Mouse (Mus musculus) bone marrow, adult 2 months (tissue): ENCODE measurements around the gene Trp53i13. TPM values are rescaled to one million over a fixed set of nuclear protein-coding genes. Genes with fewer than 3 reads are reported as not detected.

Source experiments
- H3K27ac ChIP-seq: fragments of 200-500 bp; 2 replicates; pipeline ENCODE4 v1.5.1; 2012; ENCODE audit warnings: low read depth, mild to moderate bottlenecking, control low read depth, inconsistent platforms, low read length; ENCODE audit not compliant: control insufficient read depth, poor library complexity, insufficient read depth
- H3K4me1 ChIP-seq: fragments of 200-500 bp; 2 replicates; pipeline ENCODE4 v1.6.1; 2011; ENCODE audit warnings: low read length; ENCODE audit not compliant: control insufficient read depth, insufficient read depth
- H3K4me3 ChIP-seq: fragments of 200-500 bp; replicated peaks from 2 replicates; pipeline ENCODE3; 2011; ENCODE audit warnings: mild to moderate bottlenecking, low read depth, low read length, control low read depth; ENCODE audit not compliant: control insufficient read depth
- CTCF ChIP-seq: fragments of 200-500 bp; IDR thresholded peaks from 2 replicates; pipeline ENCODE4 v1.5.1; 2011; ENCODE audit warnings: low read length, control low read depth; ENCODE audit not compliant: control insufficient read depth, insufficient read depth
- POLR2A ChIP-seq: fragments of 200-500 bp; IDR thresholded peaks from 2 replicates; pipeline ENCODE4 v1.6.1; 2011; ENCODE audit warnings: low read depth, mild to moderate bottlenecking, control low read depth, low read length, borderline replicate concordance; ENCODE audit not compliant: control insufficient read depth
- WGBS: fragments of 180-500 bp; shearing (Covaris S2); methylation state at CpG from one replicate; pipeline ENCODE4 v1.1.7; 2018; 5-methylcytosine and 5-hydroxymethylcytosine counted together
- polyA plus RNA-seq: library from polyadenylated mRNA; stranded (reverse); fragments of >200 nt; gene quantifications from 2 replicates; pipeline ENCODE4 v1.2.4, GENCODE M21; 2011; ENCODE audit warnings: low replicate concordance; ENCODE audit not compliant: missing spikeins, insufficient read depth, insufficient read length

Gene Trp53i13
- polyA plus RNA-seq, 1 experiment: 4.0 TPM

- no peak overlapping the region for H3K27ac ChIP-seq
- H3K4me3 ChIP-seq: no peak overlapping the region
- 88% methylated on average over 22 of the region's 22 CpGs for WGBS
- TF ChIP-seq POLR2A (no peak), CTCF (no peak)
- H3K4me1 ChIP-seq: no peaks in the 10 kb centered on the region
Observed at GRCm38 (mm10) chr11:77505291-77505980, 10.3 kb downstream of the Trp53i13 start.

GRCm38 (mm10) chr11:77504377-77504776, 11.4 kb downstream of the Trp53i13 start:
- TF ChIP-seq CTCF: no peak
- TF ChIP-seq POLR2A: no peak
- no peaks in the 10 kb centered on the region for H3K4me1 ChIP-seq
- H3K27ac ChIP-seq: no peak overlapping the region
- H3K4me3 ChIP-seq: no peak overlapping the region
- WGBS: 89% methylated on average over 19 of the region's 19 CpGs

- H3K4me3 ChIP-seq: no peak overlapping the region
- no peak for TF ChIP-seq POLR2A
- no peak for TF ChIP-seq CTCF
- H3K4me1 ChIP-seq: no peaks in the 10 kb centered on the region; the same call in 1 of the 2 replicates
- no peak overlapping the region for H3K27ac ChIP-seq
- 76% methylated on average over 3 of the region's 3 CpGs for WGBS
Observed at GRCm38 (mm10) chr11:77503511-77503910, 12.3 kb downstream of the Trp53i13 start.

- 86% methylated on average over 6 of the region's 6 CpGs for WGBS
- Histone ChIP-seq H3K4me1 (no peaks in the 10 kb centered on the region; the same call in none of the 2 replicates), H3K4me3 (no peak overlapping the region), H3K27ac (no peak overlapping the region)
- TF ChIP-seq CTCF (no peak), POLR2A (no peak)
Observed at GRCm38 (mm10) chr11:77502481-77502880, 13.3 kb downstream of the Trp53i13 start.

DNA sequence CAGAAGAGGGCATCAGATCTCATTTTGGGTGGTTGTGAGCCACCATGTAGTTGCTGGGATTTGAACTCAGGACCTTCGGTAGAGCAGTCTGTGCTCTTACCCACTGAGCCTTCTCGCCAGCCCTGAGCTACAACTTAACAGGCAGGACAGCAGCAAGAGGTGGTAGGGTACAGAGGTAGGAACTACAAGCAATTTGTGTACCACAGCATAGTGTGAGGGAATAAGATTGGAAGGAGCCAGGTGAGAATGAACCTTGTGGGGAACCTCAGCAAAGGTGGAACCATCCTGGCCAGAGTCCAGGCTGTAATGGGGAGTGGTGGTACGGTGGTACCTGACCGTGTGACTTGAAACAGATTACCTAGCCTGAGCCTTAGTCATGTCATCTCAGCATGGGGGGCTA, 13.8 kb downstream of the Trp53i13 start:
- Histone ChIP-seq H3K27ac (no peak overlapping the region), H3K4me1 (no peaks in the 10 kb centered on the region; the same call in none of the 2 replicates), H3K4me3 (no peak overlapping the region)
- TF ChIP-seq POLR2A: no peak
- no peak for TF ChIP-seq CTCF
- WGBS: 85% methylated on average over 4 of the region's 4 CpGs

- 9% methylated on average over 5 of the region's 5 CpGs for WGBS
- TF ChIP-seq POLR2A: no peak
- TF ChIP-seq CTCF: peak; percentile 95
- no peak overlapping the region for H3K27ac ChIP-seq
- no peaks in the 10 kb centered on the region; the same call in none of the 2 replicates for H3K4me1 ChIP-seq
- no peak overlapping the region for H3K4me3 ChIP-seq
Observed at GRCm38 (mm10) chr11:77501392-77501791, 14.4 kb downstream of the Trp53i13 start.

- H3K4me1 ChIP-seq: no peaks in the 10 kb centered on the region; the same call in none of the 2 replicates
- no peak for TF ChIP-seq CTCF
- no peak for TF ChIP-seq POLR2A
- H3K27ac ChIP-seq: no peak overlapping the region
- no peak overlapping the region for H3K4me3 ChIP-seq
- WGBS: 80% methylated on average over 17 of the region's 17 CpGs
Observed at GRCm38 (mm10) chr11:77500361-77501325, 15.1 kb downstream of the Trp53i13 start.

DNA sequence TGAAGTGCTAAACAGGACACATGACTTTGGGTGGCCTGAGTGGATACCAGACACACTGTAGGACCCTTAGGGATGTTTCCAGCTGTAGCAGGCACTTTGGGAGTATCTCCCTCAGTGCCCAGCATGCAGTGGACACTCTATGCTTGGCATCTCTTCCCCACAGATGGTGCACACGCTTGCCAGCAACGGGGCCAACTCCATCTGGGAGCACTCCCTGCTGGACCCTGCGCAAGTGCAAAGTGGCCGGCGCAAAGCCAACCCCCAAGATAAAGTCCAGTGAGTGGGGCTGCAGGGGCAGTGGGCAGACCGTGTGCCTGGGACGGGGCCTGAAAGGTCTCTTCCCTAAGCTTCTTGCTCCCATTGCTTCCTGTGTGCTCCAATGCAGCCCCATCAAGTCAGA, 16.4 kb downstream of the Trp53i13 start:
- Histone ChIP-seq H3K27ac (no peak overlapping the region), H3K4me1 (no peaks in the 10 kb centered on the region; the same call in none of the 2 replicates), H3K4me3 (no peak overlapping the region)
- 91% methylated on average over 7 of the region's 7 CpGs for WGBS
- TF ChIP-seq POLR2A: no peak
- no peak for TF ChIP-seq CTCF
